Mouse (Mus musculus): Measurements from ENCODE around the gene Dlgap1. TPM values are rescaled to one million over a fixed set of nuclear protein-coding genes. Genes with fewer than 3 reads are reported as not detected.

Dlgap1 gene
- polyA plus RNA-seq, 1 experiment from 2014 or later = 1.6 TPM

DNA sequence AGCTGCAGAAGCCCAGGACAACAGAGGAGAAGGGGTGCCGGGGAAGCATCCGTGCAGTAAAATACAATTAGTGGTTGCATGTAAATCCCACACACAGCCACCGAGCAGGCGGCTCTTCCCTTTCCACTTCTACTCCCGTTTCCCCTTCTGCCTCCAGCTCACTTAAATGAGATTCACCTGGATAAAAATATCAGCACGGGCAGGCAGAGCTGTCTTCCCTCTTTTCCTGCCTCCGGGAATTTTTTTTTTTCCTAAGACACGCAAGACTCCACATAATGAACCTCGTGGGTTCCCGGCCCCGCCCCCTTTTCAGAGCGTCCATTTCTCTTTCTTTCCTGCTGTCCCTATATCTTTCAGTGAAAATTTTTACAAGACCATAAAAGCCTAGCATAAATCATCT is 548.5 kb downstream of the Dlgap1 start:
- H3K9me3 ChIP-seq (ENCODE audit: control insufficient read depth, low read length) = no peaks in the 10 kb centered on the region
- no peak overlapping the region for H3K4me3 ChIP-seq (ENCODE audit: low read depth, low read length)
- H3K27me3 ChIP-seq (replicated peaks; ENCODE audit: control insufficient read depth, insufficient read depth, low read length) = no peaks in the 10 kb centered on the region
- no peak overlapping the region for H3K27ac ChIP-seq (ENCODE audit: low read depth, low read length)
- 79% methylated on average over 12 of the region's 12 CpGs for WGBS
- no peaks in the 10 kb centered on the region for H3K36me3 ChIP-seq (ENCODE audit: control insufficient read depth, insufficient read depth, low read length)
- H3K9ac ChIP-seq (ENCODE audit: low read depth, low read length) = no peak overlapping the region
- H3K4me1 ChIP-seq (replicated peaks; ENCODE audit: control insufficient read depth, insufficient read depth, low read length) = no peaks in the 10 kb centered on the region
- no peak overlapping the region for H3K4me2 ChIP-seq
- DNase-seq (ENCODE audit: low spot score) = no peak
- ATAC-seq (replicated peaks; ENCODE audit: low FRiP score) = no peak

DNA sequence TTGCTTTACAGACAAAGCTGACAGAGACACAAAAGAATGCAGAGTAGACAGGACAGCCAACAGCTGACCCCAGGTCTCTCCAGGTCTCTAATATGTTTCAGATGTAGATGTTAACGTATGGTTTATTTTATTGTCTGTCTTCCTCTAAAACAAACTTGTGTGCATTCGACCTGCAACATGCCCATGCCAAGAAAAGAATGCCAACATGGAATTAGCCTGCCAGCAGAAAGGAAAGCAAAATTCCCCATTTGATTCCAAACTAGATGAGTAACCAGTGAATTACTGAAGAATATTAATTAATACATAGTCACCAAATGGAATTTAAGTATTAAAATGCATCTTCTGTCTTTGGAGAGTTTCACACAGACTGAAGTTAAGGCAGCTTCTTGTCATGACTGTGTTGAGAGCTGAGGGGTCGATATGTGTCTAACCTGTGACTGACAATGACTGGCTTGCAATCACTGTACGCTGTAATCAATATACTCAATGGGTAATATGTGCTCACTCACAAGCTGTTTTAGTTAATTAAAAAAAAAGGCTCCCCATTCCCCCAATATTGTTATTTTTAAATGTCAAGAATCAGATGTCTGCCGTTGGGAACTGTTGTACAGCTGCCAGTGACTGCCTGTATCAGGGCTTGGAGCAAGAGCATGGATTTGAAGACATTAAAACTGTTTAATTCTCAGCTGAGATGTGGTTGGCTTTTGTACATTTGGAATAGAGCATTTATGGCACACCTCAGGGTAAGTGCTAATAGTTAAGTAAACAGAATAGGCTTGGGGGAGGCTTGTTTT is 552.4 kb downstream of the Dlgap1 start:
- DNase-seq (ENCODE audit: low spot score) = no peak
- Histone ChIP-seq H3K4me2 (no peak overlapping the region), H3K36me3 (ENCODE audit: control insufficient read depth, insufficient read depth, low read length) (no peaks in the 10 kb centered on the region), H3K4me1 (replicated peaks; ENCODE audit: control insufficient read depth, insufficient read depth, low read length) (no peaks in the 10 kb centered on the region), H3K9me3 (ENCODE audit: control insufficient read depth, low read length) (no peaks in the 10 kb centered on the region), H3K4me3 (ENCODE audit: low read depth, low read length) (no peak overlapping the region), H3K27ac (ENCODE audit: low read depth, low read length) (no peak overlapping the region), H3K27me3 (replicated peaks; ENCODE audit: control insufficient read depth, insufficient read depth, low read length) (no peaks in the 10 kb centered on the region), H3K9ac (ENCODE audit: low read depth, low read length) (no peak overlapping the region)
- ATAC-seq (replicated peaks; ENCODE audit: low FRiP score) = no peak
- 76% methylated on average over 5 of the region's 5 CpGs for WGBS

GRCm38 (mm10) chr17:70521971-70522370 is 553.1 kb downstream of the Dlgap1 start:
- Histone ChIP-seq H3K36me3 (ENCODE audit: control insufficient read depth, insufficient read depth, low read length) (no peaks in the 10 kb centered on the region), H3K9me3 (ENCODE audit: control insufficient read depth, low read length) (no peaks in the 10 kb centered on the region), H3K4me1 (replicated peaks; ENCODE audit: control insufficient read depth, insufficient read depth, low read length) (no peaks in the 10 kb centered on the region), H3K9ac (ENCODE audit: low read depth, low read length) (no peak overlapping the region), H3K27ac (ENCODE audit: low read depth, low read length) (no peak overlapping the region), H3K4me3 (ENCODE audit: low read depth, low read length) (no peak overlapping the region), H3K4me2 (no peak overlapping the region), H3K27me3 (replicated peaks; ENCODE audit: control insufficient read depth, insufficient read depth, low read length) (no peaks in the 10 kb centered on the region)
- no peak for DNase-seq (ENCODE audit: low spot score)
- WGBS = 41% methylated on average over 11 of the region's 11 CpGs
- ATAC-seq (replicated peaks; ENCODE audit: low FRiP score) = no peak

DNA sequence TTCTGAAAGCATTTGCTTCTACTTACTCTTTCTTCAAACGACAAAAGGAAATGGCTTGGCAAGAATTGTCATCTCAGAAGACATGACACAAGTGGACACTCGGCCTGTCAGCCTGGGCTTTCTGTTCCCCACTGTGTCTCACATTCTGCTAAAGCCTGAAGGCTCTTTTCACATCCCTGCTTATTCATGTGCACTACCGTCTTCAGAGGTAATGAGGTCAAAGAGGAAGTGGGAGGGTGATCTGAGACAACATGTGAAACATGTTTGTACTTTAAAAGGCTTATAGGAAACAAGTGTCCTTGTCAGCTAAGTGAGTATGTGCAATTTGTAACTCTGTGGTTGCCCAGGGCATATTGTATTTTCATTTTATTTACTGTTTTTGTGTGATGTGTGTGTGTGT is 557.1 kb downstream of the Dlgap1 start:
- ATAC-seq (replicated peaks; ENCODE audit: low FRiP score) = no peak
- DNase-seq (ENCODE audit: low spot score) = no peak
- Histone ChIP-seq H3K9me3 (ENCODE audit: control insufficient read depth, low read length) (no peaks in the 10 kb centered on the region), H3K4me1 (replicated peaks; ENCODE audit: control insufficient read depth, insufficient read depth, low read length) (no peaks in the 10 kb centered on the region), H3K4me3 (ENCODE audit: low read depth, low read length) (no peak overlapping the region), H3K27me3 (replicated peaks; ENCODE audit: control insufficient read depth, insufficient read depth, low read length) (no peaks in the 10 kb centered on the region), H3K9ac (ENCODE audit: low read depth, low read length) (no peak overlapping the region), H3K27ac (ENCODE audit: low read depth, low read length) (no peak overlapping the region), H3K4me2 (no peak overlapping the region), H3K36me3 (ENCODE audit: control insufficient read depth, insufficient read depth, low read length) (no peaks in the 10 kb centered on the region)
- 54% methylated on average over 3 of the region's 3 CpGs for WGBS

DNA sequence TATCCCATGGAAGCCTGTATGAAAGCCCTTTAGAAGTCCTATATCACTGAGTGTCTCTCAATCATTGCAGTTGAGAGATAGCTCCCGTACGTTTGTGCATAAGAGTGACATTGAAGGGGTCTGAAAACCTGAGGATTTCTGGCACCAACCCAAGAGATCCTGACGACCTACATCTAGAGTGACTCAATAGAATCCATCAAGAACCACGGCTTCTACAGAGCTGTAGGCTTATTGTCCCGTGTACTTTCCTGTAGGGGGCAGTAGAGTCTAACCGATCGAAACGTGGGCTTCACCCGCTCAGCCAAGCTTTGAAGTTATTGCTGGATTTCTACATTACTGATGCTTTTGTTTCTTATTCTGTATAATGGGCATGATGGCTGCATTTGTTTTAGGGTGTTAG is 558.2 kb downstream of the Dlgap1 start:
- no peak for DNase-seq (ENCODE audit: low spot score)
- H3K9me3 ChIP-seq (ENCODE audit: control insufficient read depth, low read length) = no peaks in the 10 kb centered on the region
- ATAC-seq (replicated peaks; ENCODE audit: low FRiP score) = no peak
- 21% methylated on average over 9 of the region's 9 CpGs for WGBS
- H3K27ac ChIP-seq (ENCODE audit: low read depth, low read length) = no peak overlapping the region
- no peaks in the 10 kb centered on the region for H3K27me3 ChIP-seq (replicated peaks; ENCODE audit: control insufficient read depth, insufficient read depth, low read length)
- no peak overlapping the region for H3K4me3 ChIP-seq (ENCODE audit: low read depth, low read length)
- H3K4me1 ChIP-seq (replicated peaks; ENCODE audit: control insufficient read depth, insufficient read depth, low read length) = no peaks in the 10 kb centered on the region
- no peak overlapping the region for H3K4me2 ChIP-seq
- no peak overlapping the region for H3K9ac ChIP-seq (ENCODE audit: low read depth, low read length)
- no peaks in the 10 kb centered on the region for H3K36me3 ChIP-seq (ENCODE audit: control insufficient read depth, insufficient read depth, low read length)

DNA sequence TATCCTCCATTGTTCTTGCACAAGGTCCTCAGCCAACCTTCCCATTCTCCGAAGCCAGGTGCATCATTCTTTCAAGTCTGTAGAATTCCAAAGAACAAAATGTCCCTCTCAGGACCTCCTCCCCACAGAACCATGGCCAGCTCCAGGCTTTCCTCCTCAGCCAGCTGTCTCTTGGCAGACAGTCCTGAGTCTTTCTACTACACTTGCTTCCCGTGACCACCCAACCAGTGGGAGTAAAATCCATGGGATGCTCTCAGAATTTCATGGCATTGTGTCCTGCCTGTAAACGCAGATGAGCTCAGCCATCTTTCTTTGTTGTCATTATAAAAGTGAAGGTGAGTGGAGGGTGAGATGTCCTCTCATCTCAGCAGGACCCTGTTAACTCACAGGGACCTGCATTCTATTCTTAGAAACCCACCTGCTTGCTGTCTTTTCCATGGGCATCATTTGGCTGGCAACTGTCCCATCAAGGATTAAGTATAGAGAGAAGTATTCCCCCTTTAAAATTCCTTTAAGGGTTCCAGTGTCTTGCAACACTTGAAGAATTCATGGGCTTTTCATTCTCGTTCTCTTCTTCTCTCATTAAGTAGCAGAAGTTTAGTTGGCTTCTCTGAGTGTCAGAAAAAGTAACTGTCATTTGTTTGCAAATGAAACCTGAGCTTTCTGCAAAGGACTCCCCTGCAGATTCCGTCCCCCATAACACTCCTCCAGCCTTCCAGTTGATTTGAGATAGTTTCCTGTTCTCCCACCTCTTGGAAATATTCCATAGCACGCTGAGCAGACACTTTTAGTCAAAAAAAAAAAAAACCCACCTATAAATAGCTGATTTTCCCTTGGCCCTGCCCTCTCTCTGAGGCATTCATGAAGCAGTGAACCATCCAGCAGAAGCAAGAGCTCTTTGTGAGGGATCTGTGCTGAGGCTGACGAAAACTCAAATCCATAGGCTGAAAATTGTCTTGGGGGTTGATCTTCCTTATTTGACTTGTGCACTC is 559.6 kb downstream of the Dlgap1 start:
- DNase-seq (ENCODE audit: low spot score) (no peak), ATAC-seq (replicated peaks; ENCODE audit: low FRiP score) (no peak)
- no peak overlapping the region for H3K4me2 ChIP-seq
- H3K27me3 ChIP-seq (replicated peaks; ENCODE audit: control insufficient read depth, insufficient read depth, low read length) = no peaks in the 10 kb centered on the region
- no peaks in the 10 kb centered on the region for H3K36me3 ChIP-seq (ENCODE audit: control insufficient read depth, insufficient read depth, low read length)
- WGBS = 48% methylated on average over 7 of the region's 7 CpGs
- H3K9me3 ChIP-seq (ENCODE audit: control insufficient read depth, low read length) = no peaks in the 10 kb centered on the region
- H3K27ac ChIP-seq (ENCODE audit: low read depth, low read length) = no peak overlapping the region
- H3K4me1 ChIP-seq (replicated peaks; ENCODE audit: control insufficient read depth, insufficient read depth, low read length) = no peaks in the 10 kb centered on the region
- no peak overlapping the region for H3K9ac ChIP-seq (ENCODE audit: low read depth, low read length)
- H3K4me3 ChIP-seq (ENCODE audit: low read depth, low read length) = no peak overlapping the region

- WGBS = 68% methylated on average over 3 of the region's 3 CpGs
- DNase-seq (ENCODE audit: low spot score) = no peak
Measured at GRCm38 (mm10) chr17:70534321-70534720, 565.4 kb downstream of the Dlgap1 start.

DNA sequence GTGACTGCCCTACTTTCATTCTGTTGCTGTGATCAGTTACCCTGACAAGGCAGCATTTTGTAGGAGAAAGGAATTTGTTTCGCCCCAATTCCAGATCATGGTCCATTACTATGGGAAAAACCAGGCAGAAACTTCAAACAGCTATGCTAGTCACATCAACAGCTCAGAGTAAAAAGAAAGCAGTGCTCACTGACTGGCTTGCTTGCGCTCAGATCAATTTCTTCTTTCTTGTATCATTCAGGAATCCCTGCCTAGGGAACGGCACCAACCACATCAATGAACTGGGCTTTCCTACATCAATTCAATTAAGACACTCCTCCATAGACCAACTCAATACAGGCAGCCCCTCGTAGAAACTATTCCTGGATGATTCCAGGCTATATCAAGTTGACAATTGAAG is 572.9 kb downstream of the Dlgap1 start:
- H3K36me3 ChIP-seq (ENCODE audit: control insufficient read depth, insufficient read depth, low read length) = no peaks in the 10 kb centered on the region
- H3K9ac ChIP-seq (ENCODE audit: low read depth, low read length) = no peak overlapping the region
- H3K4me3 ChIP-seq (ENCODE audit: low read depth, low read length) = no peak overlapping the region
- no peak overlapping the region for H3K27ac ChIP-seq (ENCODE audit: low read depth, low read length)
- no peaks in the 10 kb centered on the region for H3K4me1 ChIP-seq (replicated peaks; ENCODE audit: control insufficient read depth, insufficient read depth, low read length)
- H3K27me3 ChIP-seq (replicated peaks; ENCODE audit: control insufficient read depth, insufficient read depth, low read length) = no peaks in the 10 kb centered on the region
- ATAC-seq (replicated peaks; ENCODE audit: low FRiP score) (no peak), DNase-seq (ENCODE audit: low spot score) (no peak)
- no peak overlapping the region for H3K4me2 ChIP-seq
- 83% methylated on average over 4 of the region's 4 CpGs for WGBS
- no peaks in the 10 kb centered on the region for H3K9me3 ChIP-seq (ENCODE audit: control insufficient read depth, low read length)

More at GRCm38 (mm10) chr17:70534321-70534720, 565.4 kb downstream of the Dlgap1 start:
- no peaks in the 10 kb centered on the region for H3K27me3 ChIP-seq (replicated peaks; ENCODE audit: control insufficient read depth, insufficient read depth, low read length)
- H3K27ac ChIP-seq (ENCODE audit: low read depth, low read length) = no peak overlapping the region
- no peaks in the 10 kb centered on the region for H3K36me3 ChIP-seq (ENCODE audit: control insufficient read depth, insufficient read depth, low read length)
- H3K4me2 ChIP-seq = no peak overlapping the region
- ATAC-seq (replicated peaks; ENCODE audit: low FRiP score) = no peak
- no peaks in the 10 kb centered on the region; the same call in 1 of the 2 replicates for H3K9me3 ChIP-seq (ENCODE audit: control insufficient read depth, low read length)
- H3K4me3 ChIP-seq (ENCODE audit: low read depth, low read length) = no peak overlapping the region
- H3K9ac ChIP-seq (ENCODE audit: low read depth, low read length) = no peak overlapping the region
- H3K4me1 ChIP-seq (replicated peaks; ENCODE audit: control insufficient read depth, insufficient read depth, low read length) = no peaks in the 10 kb centered on the region
